Mouse (Mus musculus): Measurements from ENCODE around the gene Gadd45a. TPM values are rescaled to one million over a fixed set of nuclear protein-coding genes. Genes with fewer than 3 reads are reported as not detected.

Gadd45a gene
- polyA plus RNA-seq, 2 experiments = 11.9 to 20.3 TPM

DNA sequence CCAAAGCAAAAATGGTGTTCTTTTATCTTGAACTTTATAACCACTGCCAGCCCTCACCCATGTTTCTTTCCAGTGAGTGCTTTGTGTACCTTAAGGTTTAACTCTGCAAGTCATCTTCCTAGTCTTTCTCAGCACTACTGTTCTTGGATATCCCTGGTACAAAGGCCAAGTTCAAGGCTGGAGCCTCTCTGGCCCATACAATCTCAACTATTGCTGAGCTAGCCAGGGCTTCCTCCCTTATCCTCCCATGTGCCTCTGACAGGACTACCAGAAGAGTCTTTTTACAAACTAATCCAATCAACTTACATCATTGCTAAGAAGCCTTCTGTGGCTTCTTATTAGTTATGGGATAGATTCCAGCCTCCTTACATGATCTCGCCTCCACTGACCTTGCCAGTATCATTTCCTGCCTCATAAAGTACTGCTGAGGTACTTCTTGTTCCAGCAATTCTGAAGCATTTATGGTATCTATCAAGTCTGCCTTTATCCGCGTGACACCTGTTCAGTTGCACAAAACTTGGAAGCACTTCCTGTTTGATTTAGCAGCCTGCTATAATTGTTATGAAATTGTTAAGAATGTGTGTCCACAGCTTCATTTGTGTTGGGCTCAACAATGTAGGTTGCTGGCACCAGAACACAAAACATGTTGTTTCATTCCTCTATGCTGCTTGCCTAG lies 19.8 kb upstream of the Gadd45a start:
- Histone ChIP-seq H3K9ac (ENCODE audit: low read depth, low read length, severe bottlenecking) (no peak overlapping the region), H3K4me3 (replicated peaks; ENCODE audit: low read length) (no peak overlapping the region), H3K27me3 (ENCODE audit: control insufficient read depth, insufficient read depth, low read length) (no peaks in the 10 kb centered on the region), H3K36me3 (ENCODE audit: control insufficient read depth, insufficient read depth, low read length) (no peaks in the 10 kb centered on the region), H3K4me1 (ENCODE audit: control insufficient read depth, insufficient read depth, low read length) (no peaks in the 10 kb centered on the region), H3K9me3 (ENCODE audit: control insufficient read depth, low read length) (no peaks in the 10 kb centered on the region), H3K27ac (replicated peaks; ENCODE audit: low read depth, low read length) (no peak overlapping the region), H3K4me2 (replicated peaks; ENCODE audit: low read depth, low read length, severe bottlenecking) (no peak overlapping the region)
- no peak for TF ChIP-seq POLR2A (IDR thresholded peaks at IDR 0.05; ENCODE audit: borderline replicate concordance, extremely low read depth, insufficient read depth, insufficient read length)
- no peak for ATAC-seq (ENCODE audit: low FRiP score, low read depth)
- 67% methylated on average over 3 of the region's 3 CpGs for WGBS
- DNase-seq (ENCODE audit: low spot score) = no peak

DNA sequence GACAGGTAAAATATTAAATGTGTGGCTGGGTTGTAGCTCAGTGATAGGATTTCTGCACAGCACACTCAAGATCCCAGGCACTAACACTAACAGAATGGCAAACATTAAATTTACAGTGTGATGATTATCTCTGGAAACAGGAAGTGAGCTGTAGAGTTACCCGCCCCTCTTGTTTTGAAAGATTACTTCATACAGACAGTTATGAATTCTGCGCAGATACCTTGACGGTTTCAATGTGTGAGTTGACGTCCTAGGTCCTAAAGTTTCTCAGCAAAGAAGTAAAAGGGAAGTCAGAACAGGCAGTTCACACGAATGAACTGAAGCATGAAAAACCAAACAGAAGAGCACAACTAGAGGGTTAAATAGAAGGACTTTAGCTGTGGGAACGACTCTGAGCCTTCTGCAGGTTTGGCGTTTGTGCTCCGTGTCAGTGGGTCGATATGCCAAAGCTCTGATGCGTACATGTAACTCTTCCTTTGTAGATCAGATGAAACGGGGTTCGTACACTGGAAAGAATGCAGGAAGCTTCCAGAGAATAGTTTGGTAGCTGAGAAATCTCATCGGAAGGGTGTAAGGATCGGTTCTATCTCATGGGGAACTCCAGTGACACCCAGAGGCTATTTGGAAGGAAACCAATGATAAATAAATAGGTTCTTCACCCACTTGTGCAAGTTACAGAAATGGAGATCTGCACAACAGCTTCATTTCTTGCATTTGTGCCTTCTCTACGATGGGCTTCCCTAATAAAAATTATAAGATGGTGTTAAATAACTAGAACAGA lies 19.0 kb upstream of the Gadd45a start:
- H3K36me3 ChIP-seq (ENCODE audit: control insufficient read depth, insufficient read depth, low read length) = no peaks in the 10 kb centered on the region

GRCm38 (mm10) chr6:67050063-67050462 lies 12.8 kb upstream of the Gadd45a start:
- no peaks in the 10 kb centered on the region for H3K27me3 ChIP-seq (ENCODE audit: control insufficient read depth, insufficient read depth, low read length)
- H3K9me3 ChIP-seq (ENCODE audit: control insufficient read depth, low read length) = no peaks in the 10 kb centered on the region
- ATAC-seq (ENCODE audit: low FRiP score, low read depth) = no peak
- 56% methylated on average over 1 of the region's 1 CpGs for WGBS
- H3K9ac ChIP-seq (ENCODE audit: low read depth, low read length, severe bottlenecking) = no peak overlapping the region
- no peak for DNase-seq (ENCODE audit: low spot score)
- peaks cover 14% of the 10 kb centered on the region for H3K4me1 ChIP-seq (ENCODE audit: control insufficient read depth, insufficient read depth, low read length)
- no peaks in the 10 kb centered on the region for H3K36me3 ChIP-seq (ENCODE audit: control insufficient read depth, insufficient read depth, low read length)
- no peak for TF ChIP-seq POLR2A (IDR thresholded peaks at IDR 0.05; ENCODE audit: borderline replicate concordance, extremely low read depth, insufficient read depth, insufficient read length)
- no peak overlapping the region for H3K4me3 ChIP-seq (replicated peaks; ENCODE audit: low read length)
- H3K4me2 ChIP-seq (replicated peaks; ENCODE audit: low read depth, low read length, severe bottlenecking) = no peak overlapping the region
- no peak overlapping the region for H3K27ac ChIP-seq (replicated peaks; ENCODE audit: low read depth, low read length)

More for the DNA sequence above, 19.0 kb upstream of the Gadd45a start:
- Histone ChIP-seq H3K27ac (replicated peaks; ENCODE audit: low read depth, low read length) (no peak overlapping the region), H3K4me3 (replicated peaks; ENCODE audit: low read length) (no peak overlapping the region), H3K27me3 (ENCODE audit: control insufficient read depth, insufficient read depth, low read length) (no peaks in the 10 kb centered on the region), H3K9ac (ENCODE audit: low read depth, low read length, severe bottlenecking) (no peak overlapping the region), H3K4me1 (ENCODE audit: control insufficient read depth, insufficient read depth, low read length) (no peaks in the 10 kb centered on the region), H3K4me2 (replicated peaks; ENCODE audit: low read depth, low read length, severe bottlenecking) (no peak overlapping the region), H3K9me3 (ENCODE audit: control insufficient read depth, low read length) (no peaks in the 10 kb centered on the region)
- WGBS = 78% methylated on average over 15 of the region's 15 CpGs
- TF ChIP-seq POLR2A (IDR thresholded peaks at IDR 0.05; ENCODE audit: borderline replicate concordance, extremely low read depth, insufficient read depth, insufficient read length) = no peak
- ATAC-seq (ENCODE audit: low FRiP score, low read depth) (no peak), DNase-seq (ENCODE audit: low spot score) (no peak)

DNA sequence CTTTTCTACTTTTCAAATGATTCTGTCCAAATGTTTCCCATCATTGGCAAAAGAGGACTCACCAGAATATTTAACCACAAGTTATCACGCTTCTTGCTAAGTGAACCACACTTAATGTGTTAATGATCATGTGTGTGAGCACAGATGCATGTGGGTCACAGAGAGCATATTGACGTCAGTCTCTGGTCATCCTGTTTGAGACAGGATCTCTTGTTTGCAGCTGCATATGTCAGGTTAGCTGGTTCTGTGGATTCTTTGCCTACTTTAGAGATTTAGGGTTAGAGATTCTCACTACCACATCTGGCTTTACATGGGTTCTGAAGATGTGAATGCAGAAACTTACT lies 12.4 kb upstream of the Gadd45a start:
- Histone ChIP-seq H3K4me3 (replicated peaks; ENCODE audit: low read length) (no peak overlapping the region), H3K4me2 (replicated peaks; ENCODE audit: low read depth, low read length, severe bottlenecking) (no peak overlapping the region), H3K9me3 (ENCODE audit: control insufficient read depth, low read length) (no peaks in the 10 kb centered on the region), H3K27me3 (ENCODE audit: control insufficient read depth, insufficient read depth, low read length) (no peaks in the 10 kb centered on the region), H3K9ac (ENCODE audit: low read depth, low read length, severe bottlenecking) (no peak overlapping the region), H3K4me1 (ENCODE audit: control insufficient read depth, insufficient read depth, low read length) (peaks cover 14% of the 10 kb centered on the region), H3K36me3 (ENCODE audit: control insufficient read depth, insufficient read depth, low read length) (no peaks in the 10 kb centered on the region), H3K27ac (replicated peaks; ENCODE audit: low read depth, low read length) (no peak overlapping the region)
- TF ChIP-seq POLR2A (IDR thresholded peaks at IDR 0.05; ENCODE audit: borderline replicate concordance, extremely low read depth, insufficient read depth, insufficient read length) = no peak
- no peak for ATAC-seq (ENCODE audit: low FRiP score, low read depth)
- WGBS = 29% methylated on average over 2 of the region's 2 CpGs
- DNase-seq (ENCODE audit: low spot score) = no peak

DNA sequence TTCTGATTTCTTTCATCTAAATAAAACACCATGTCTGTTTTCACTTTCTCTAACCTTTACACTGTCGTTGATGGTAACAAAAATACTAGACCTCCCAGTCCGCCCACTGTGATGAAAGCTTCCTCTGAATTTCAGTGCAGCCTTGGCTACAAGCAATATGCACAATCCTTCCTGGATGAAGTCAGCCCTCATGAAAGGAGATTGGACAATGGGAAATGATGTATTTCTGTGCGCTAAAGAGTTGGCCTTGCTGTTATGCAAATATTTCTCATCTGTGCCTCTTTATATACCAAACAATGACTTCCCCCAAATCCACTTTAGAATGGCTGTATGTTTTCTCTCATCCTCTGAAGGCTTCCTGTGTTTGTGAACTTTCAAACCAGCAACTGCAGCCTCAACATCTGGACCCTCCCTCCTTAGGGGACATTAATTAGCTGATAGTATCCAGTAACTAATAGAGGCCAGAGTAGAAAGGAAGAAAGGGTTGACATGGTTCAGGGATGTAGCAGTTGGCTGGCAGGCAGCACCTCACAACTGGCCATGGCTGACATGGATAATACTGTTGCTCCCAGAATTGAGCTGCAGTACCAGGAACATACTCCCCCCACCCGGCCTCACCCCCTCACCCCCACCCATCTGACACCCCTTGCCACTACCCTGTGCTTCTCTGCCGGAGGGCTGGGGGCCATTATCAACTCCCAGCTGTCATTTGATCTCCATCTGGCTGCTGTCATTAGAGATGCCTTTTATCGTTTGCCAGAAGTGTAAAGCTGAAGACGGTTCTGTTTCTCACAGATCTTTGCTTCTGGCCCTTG lies 11.8 kb upstream of the Gadd45a start:
- peaks cover 14% of the 10 kb centered on the region for H3K4me1 ChIP-seq (ENCODE audit: control insufficient read depth, insufficient read depth, low read length)
- H3K36me3 ChIP-seq (ENCODE audit: control insufficient read depth, insufficient read depth, low read length) = no peaks in the 10 kb centered on the region
- DNase-seq (ENCODE audit: low spot score) = peak; percentile 43
- no peak overlapping the region for H3K27ac ChIP-seq (replicated peaks; ENCODE audit: low read depth, low read length)
- 20% methylated on average over 7 of the region's 7 CpGs for WGBS
- no peaks in the 10 kb centered on the region for H3K27me3 ChIP-seq (ENCODE audit: control insufficient read depth, insufficient read depth, low read length)
- TF ChIP-seq POLR2A (IDR thresholded peaks at IDR 0.05; ENCODE audit: borderline replicate concordance, extremely low read depth, insufficient read depth, insufficient read length) = no peak
- no peak overlapping the region for H3K9ac ChIP-seq (ENCODE audit: low read depth, low read length, severe bottlenecking)
- no peaks in the 10 kb centered on the region for H3K9me3 ChIP-seq (ENCODE audit: control insufficient read depth, low read length)
- H3K4me2 ChIP-seq (replicated peaks; ENCODE audit: low read depth, low read length, severe bottlenecking) = no peak overlapping the region
- no peak overlapping the region for H3K4me3 ChIP-seq (replicated peaks; ENCODE audit: low read length)
- no peak for ATAC-seq (ENCODE audit: low FRiP score, low read depth)

All from limb, embryonic 14.5 days (tissue).